Mouse (Mus musculus) testis, adult 2 months (tissue): ENCODE results near the gene Stab1. TPM values are rescaled to one million over a fixed set of nuclear protein-coding genes. Genes with fewer than 3 reads are reported as not detected.
A peak's percentile ranks its signal among the peaks of the same experiment; 100 is the strongest.

ENCODE experiments used
- H3K27ac ChIP-seq: fragments of 200-500 bp; 2 replicates; pipeline ENCODE4 v1.5.1; 2012; ENCODE audit warnings: low read depth, low read length; ENCODE audit not compliant: control insufficient read depth, insufficient read depth
- H3K27me3 ChIP-seq: fragments of 200-500 bp; 2 replicates; pipeline ENCODE4 v1.6.1; 2012; ENCODE audit warnings: mild to moderate bottlenecking, low read length, moderate library complexity; ENCODE audit not compliant: control insufficient read depth, insufficient read depth
- H3K36me3 ChIP-seq: fragments of 200-500 bp; 2 replicates; pipeline ENCODE4 v1.6.1; 2012; ENCODE audit warnings: mild to moderate bottlenecking, low read length; ENCODE audit not compliant: control insufficient read depth, insufficient read depth
- H3K4me1 ChIP-seq: fragments of 200-500 bp; 2 replicates; pipeline ENCODE4 v1.6.1; 2012; ENCODE audit warnings: low read length; ENCODE audit not compliant: control insufficient read depth, insufficient read depth
- H3K4me3 ChIP-seq: fragments of 200-500 bp; 2 replicates; pipeline ENCODE4 v1.5.1; 2012; ENCODE audit warnings: low read depth, mild to moderate bottlenecking, low read length, moderate library complexity, mixed read lengths; ENCODE audit not compliant: control insufficient read depth
- CTCF ChIP-seq: fragments of 200-500 bp; IDR thresholded peaks from 2 replicates; pipeline ENCODE4 v1.5.1; 2012; ENCODE audit warnings: low read depth, mild to moderate bottlenecking, inconsistent platforms, low read length, moderate library complexity; ENCODE audit not compliant: control insufficient read depth, insufficient read depth, insufficient replicate concordance
- POLR2A ChIP-seq: fragments of 200-500 bp; IDR thresholded peaks from 2 replicates; pipeline ENCODE4 v1.6.1; 2012; ENCODE audit warnings: low read depth, mild to moderate bottlenecking, inconsistent platforms, low read length, moderate library complexity; ENCODE audit not compliant: control insufficient read depth
- polyA plus RNA-seq: library from polyadenylated mRNA; depleted of rRNA; stranded (reverse); fragments of >200 nt; gene quantifications from 2 replicates; pipeline ENCODE4 v1.2.3, GENCODE M21; 2012; rRNA removed

Stab1 gene
- polyA plus RNA-seq: 8.0 and 9.2 TPM in 2 replicates

GRCm38 (mm10) chr14:31168425-31168824 lies at the start of gene Stab1:
Stab1 (minus strand) TSS chr14:31168641.
- Histone ChIP-seq H3K4me3 (no peak within 1 kb of the TSS; the same call in 1 of the 2 replicates), H3K27me3 (no peaks in the 10 kb centered on the region), H3K27ac (no peak within 1 kb of the TSS), H3K4me1 (no peaks in the 10 kb centered on the region), H3K36me3 (no peaks in the 10 kb centered on the region)
- no peak for TF ChIP-seq CTCF
- TF ChIP-seq POLR2A: no peak

GRCm38 (mm10) chr14:31217666-31218065 lies 49.2 kb upstream of the Stab1 start, which contains the start of gene Sema3g:
Sema3g (plus strand) TSS chr14:31217860.
- Histone ChIP-seq H3K36me3 (no peaks in the 10 kb centered on the region), H3K27me3 (no peaks in the 10 kb centered on the region), H3K4me3 (no peak within 1 kb of the TSS), H3K27ac (no peak within 1 kb of the TSS), H3K4me1 (no peaks in the 10 kb centered on the region)
- TF ChIP-seq CTCF (peak; percentile 27; the same call in 1 of the 2 replicates), POLR2A (no peak)

- no peaks in the 10 kb centered on the region for H3K27me3 ChIP-seq
- H3K27ac ChIP-seq: no peak within 1 kb of the TSS
- no peak within 1 kb of the TSS for H3K4me3 ChIP-seq
- TF ChIP-seq CTCF: no peak
- TF ChIP-seq POLR2A: no peak
- H3K36me3 ChIP-seq: no peaks in the 10 kb centered on the region
- H3K4me1 ChIP-seq: no peaks in the 10 kb centered on the region
Observed at GRCm38 (mm10) chr14:31216846-31217245, 48.4 kb upstream of the Stab1 start, which contains the start of gene Nisch. Nisch (minus strand) TSS chr14:31216946.

- TF ChIP-seq POLR2A (no peak), CTCF (peak; percentile 75; the same call in 1 of the 2 replicates)
- H3K27ac ChIP-seq: no peak overlapping the region
- no peaks in the 10 kb centered on the region for H3K27me3 ChIP-seq
- no peak overlapping the region for H3K4me3 ChIP-seq
- H3K36me3 ChIP-seq: no peaks in the 10 kb centered on the region
- H3K4me1 ChIP-seq: no peaks in the 10 kb centered on the region; the same call in 1 of the 2 replicates
Observed at GRCm38 (mm10) chr14:31215157-31216002, 46.9 kb upstream of the Stab1 start.

GRCm38 (mm10) chr14:31214684-31215083 lies 46.2 kb upstream of the Stab1 start:
- Histone ChIP-seq H3K4me1 (no peaks in the 10 kb centered on the region; the same call in 1 of the 2 replicates), H3K4me3 (no peak overlapping the region), H3K27ac (no peak overlapping the region), H3K27me3 (no peaks in the 10 kb centered on the region), H3K36me3 (no peaks in the 10 kb centered on the region)
- no peak for TF ChIP-seq POLR2A
- no peak for TF ChIP-seq CTCF

- Histone ChIP-seq H3K4me3 (no peak overlapping the region), H3K27ac (no peak overlapping the region), H3K27me3 (no peaks in the 10 kb centered on the region), H3K4me1 (no peaks in the 10 kb centered on the region; the same call in 1 of the 2 replicates), H3K36me3 (no peaks in the 10 kb centered on the region)
- no peak for TF ChIP-seq POLR2A
- TF ChIP-seq CTCF: no peak
Observed at GRCm38 (mm10) chr14:31213868-31214267, 45.4 kb upstream of the Stab1 start.

- TF ChIP-seq POLR2A (no peak), CTCF (no peak)
- Histone ChIP-seq H3K27ac (no peak overlapping the region), H3K4me3 (no peak overlapping the region), H3K4me1 (peaks cover under 1% of the 10 kb centered on the region), H3K36me3 (no peaks in the 10 kb centered on the region), H3K27me3 (no peaks in the 10 kb centered on the region)
Observed at GRCm38 (mm10) chr14:31212499-31212898, 44.1 kb upstream of the Stab1 start.
